Mouse (Mus musculus): ENCODE results near the gene Gm11639. TPM values are rescaled to one million over a fixed set of nuclear protein-coding genes. Genes with fewer than 3 reads are reported as not detected.
A peak's percentile ranks its signal among the peaks of the same experiment; 100 is the strongest.

The Gm11639 gene
- total RNA-seq, 2 experiments from 2014 or later, result not detected

- ATAC-seq (replicated peaks; ENCODE audit: low FRiP score, poor library complexity, severe bottlenecking), result 0 out of 2 replicates have a peak, but pooled peaks have one; percentile 34
These were observed 465.2 kb downstream of the Gm11639 start for GRCm38 (mm10) chr11:105150691-105151090.

DNA sequence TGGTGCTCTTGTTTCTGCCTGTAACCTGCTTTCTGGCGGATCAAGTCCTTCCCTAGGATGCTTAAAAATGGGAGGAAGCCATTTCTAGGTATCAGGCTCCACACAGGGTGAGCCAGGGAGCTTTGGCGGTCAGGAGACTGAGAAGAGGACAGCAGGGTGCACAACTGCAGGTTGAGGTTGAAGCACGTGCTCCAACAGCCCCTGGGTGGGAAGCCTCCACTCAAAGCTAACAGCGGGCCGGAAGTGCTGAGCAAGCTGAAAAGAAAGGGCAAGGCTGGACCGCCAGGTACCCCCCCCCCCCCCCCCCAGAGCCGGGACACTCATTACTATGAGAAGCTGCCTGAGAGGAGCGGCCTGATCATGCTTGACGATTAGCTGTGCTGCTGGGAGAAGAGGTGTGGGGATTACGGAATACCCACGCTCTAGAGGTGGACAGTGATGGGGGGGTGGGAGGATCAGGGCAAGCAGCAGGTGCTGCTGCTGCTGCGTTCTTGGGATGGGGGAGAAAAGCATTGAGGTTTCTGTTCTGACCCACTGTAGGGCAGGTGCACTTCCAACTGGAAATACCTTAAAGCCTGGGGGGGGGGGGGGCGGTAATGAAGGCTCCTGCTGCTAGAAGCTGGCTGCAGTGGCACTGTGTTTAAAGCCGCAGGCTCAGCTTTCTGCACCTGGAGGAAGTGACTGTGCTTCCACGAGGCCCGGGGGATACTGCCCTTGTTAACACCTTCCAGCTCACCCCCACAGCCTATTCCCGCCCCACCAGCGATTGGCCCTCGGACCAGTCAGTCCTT is 465.9 kb downstream of the Gm11639 start:
- ATAC-seq (replicated peaks; ENCODE audit: low FRiP score, poor library complexity, severe bottlenecking), result no peak

DNA sequence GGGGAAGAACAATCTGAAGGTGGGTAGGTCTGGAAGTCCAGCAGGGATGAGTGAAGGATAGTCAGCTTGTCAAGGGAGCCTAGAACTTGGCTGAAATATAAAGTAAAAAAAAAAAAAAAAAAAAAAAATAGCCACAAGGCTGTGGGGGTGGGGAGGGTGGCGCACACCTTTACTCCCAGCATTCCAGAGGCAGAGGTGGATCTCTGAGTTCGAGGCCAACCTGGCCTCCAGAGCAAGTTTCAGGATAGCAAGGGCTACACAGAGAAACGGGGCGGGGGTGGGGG is 466.5 kb downstream of the Gm11639 start:
- no peak for ATAC-seq (replicated peaks; ENCODE audit: low FRiP score, poor library complexity, severe bottlenecking)

- ATAC-seq (replicated peaks; ENCODE audit: low FRiP score, poor library complexity, severe bottlenecking), result peak; percentile 76
These were observed 466.9 kb downstream of the Gm11639 start for GRCm38 (mm10) chr11:105152357-105152899.

DNA sequence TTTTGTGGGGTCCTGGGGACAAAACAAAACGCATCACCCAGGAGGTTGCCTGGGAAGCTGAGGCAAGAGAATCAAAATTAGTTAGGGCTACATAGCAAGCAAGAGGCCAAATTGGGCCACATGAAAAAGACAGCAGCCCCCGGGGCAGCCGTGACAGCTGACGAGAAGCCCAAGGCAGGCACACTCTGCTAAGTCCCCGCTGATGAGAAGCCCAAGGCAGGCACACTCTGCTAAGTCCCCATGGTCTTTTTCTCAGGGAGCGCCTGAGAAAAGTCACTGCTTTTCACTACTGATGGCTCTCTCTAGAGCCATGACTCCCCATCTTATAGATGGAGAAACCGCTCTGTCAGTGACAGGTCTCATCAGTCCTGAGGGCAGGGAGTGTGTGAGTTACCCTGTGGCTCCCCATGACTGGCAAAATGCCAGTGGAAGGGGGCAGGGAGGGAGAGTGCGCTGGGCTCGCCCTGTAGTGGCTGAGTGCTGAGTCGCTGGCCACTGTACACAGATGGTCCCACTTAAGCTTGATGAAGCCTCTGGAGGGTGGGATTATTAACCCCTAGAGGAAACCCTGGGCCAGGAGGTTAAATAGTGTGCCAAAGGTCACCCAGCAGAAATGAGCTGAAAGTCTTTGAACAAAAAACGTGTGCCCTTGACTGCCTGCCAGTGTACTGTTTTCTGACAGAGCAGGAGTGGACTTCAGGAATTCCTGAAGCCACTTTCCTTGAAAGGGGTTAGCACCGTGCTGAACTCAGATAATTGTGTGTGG is 467.7 kb downstream of the Gm11639 start:
- ATAC-seq (replicated peaks; ENCODE audit: low FRiP score, poor library complexity, severe bottlenecking), result peak; percentile 63

GRCm38 (mm10) chr11:105155915-105156314 is 470.4 kb downstream of the Gm11639 start:
- ATAC-seq (replicated peaks; ENCODE audit: low FRiP score, poor library complexity, severe bottlenecking), result no peak

GRCm38 (mm10) chr11:105156748-105157267 is 471.3 kb downstream of the Gm11639 start:
- ATAC-seq (replicated peaks; ENCODE audit: low FRiP score, poor library complexity, severe bottlenecking), result no peak

DNA sequence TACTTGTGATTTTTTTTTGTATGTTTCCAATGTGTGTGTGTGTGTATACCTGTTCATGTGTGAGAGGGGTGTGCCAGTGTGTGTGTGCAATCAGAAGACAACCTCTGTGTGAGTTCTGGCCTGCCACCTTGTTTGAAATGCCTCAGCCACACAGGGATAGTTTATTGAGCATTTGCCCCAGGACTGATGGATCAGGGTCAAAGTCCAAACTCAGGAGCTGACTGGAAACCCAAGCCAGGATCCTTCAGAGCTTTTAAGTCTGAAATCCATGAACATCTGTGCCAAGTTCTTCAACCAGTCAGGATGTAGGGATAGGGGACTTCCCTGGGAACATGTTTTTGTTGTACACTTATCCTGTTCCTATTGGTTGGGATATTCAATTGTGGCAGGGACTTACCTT is 472.5 kb downstream of the Gm11639 start:
- ATAC-seq (replicated peaks; ENCODE audit: low FRiP score, poor library complexity, severe bottlenecking), result no peak

DNA sequence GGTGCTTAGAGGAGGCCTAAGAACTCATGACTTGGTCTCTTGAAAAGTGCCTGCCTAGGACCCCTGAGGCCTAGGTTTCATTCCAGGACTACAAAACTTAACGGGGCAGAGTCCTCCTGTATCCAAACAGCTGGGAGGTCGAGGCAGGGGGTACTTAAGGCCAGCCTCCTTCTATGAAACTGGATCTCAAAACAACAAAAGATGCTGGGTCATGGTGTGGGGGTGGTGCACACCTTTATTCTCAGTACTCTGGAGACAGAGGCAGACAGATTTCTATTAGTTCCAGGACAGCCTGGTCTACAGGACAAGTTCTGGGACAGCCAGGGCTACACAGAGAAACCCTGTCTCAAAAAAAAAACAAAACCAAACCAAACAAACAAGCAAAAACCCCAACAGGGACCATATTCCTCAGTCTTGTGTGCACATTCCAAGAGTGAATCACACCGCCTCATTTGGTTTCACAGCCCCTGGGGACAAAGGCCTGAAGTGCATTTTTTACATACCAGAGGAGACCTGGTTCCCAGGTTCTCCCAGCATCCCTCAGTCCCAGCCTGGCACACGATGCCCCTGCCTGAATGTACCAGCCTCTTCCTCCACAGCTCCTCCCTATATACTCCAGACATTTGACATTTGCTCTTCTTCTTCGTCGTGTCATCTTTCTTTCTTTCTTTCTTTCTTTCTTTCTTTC is 474.3 kb downstream of the Gm11639 start:
- ATAC-seq (replicated peaks; ENCODE audit: low FRiP score, poor library complexity, severe bottlenecking), result no peak

DNA sequence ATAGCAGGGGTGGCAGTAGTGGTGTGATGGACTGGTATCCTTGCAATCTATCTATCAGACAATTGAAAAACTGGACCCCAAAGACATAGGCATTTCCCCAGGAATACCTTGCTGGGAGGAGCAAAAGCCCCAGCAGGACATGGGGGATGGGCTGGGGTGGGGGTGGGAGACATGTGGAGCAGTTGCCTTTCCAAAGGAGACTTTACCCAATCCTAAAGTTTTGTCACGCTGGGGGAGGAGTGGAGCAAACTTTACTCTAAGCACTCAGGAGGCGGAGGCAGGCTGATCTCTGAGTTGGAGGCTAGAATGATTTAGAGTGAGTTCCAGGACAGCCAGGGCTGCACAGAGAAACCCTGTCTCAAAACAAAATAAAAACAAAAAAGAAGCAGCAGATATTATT is 475.9 kb downstream of the Gm11639 start:
- ATAC-seq (replicated peaks; ENCODE audit: low FRiP score, poor library complexity, severe bottlenecking), result no peak

- 0 out of 2 replicates have a peak, but pooled peaks have one; percentile 19 for ATAC-seq (replicated peaks; ENCODE audit: low FRiP score, poor library complexity, severe bottlenecking)
These were observed 479.3 kb downstream of the Gm11639 start for GRCm38 (mm10) chr11:105164516-105165510.

DNA sequence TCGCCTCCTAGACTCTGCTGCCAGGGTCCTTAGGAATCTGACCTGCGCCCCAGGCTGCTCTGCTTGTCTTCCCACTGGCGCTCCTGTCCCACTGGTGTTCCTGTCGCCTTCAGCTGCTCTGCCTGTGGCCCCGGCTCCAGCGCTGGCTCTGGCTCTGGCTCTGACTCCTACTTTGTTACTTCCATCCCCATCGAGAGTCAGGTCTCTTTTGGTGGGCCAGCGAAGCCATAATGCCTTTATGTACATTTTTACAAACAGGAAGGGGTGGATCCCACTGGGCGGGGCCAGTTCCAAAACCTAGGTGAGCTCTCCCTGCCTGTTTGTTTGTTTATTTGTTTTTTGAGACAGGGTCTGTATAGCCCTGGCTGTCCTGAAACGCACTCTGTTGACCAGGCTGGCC is 481.3 kb downstream of the Gm11639 start:
- no peak for ATAC-seq (replicated peaks; ENCODE audit: low FRiP score, poor library complexity, severe bottlenecking)

Other genes starting within 250 kb of the Gm11639 start
- gene Kansl1, start 216.8 kb upstream of the Gm11639 start, total RNA-seq (2015; ENCODE audit: low replicate concordance), result 29.8 and 31.7 TPM in 2 replicates
- gene Kansl1, start 216.8 kb upstream of the Gm11639 start, total RNA-seq (2017; ENCODE audit: low replicate concordance), result 19.8 and 23.9 TPM in 2 replicates
- gene Cdc27, start 135.1 kb upstream of the Gm11639 start, total RNA-seq (2015; ENCODE audit: low replicate concordance), result 76.0 and 78.4 TPM in 2 replicates
- gene Cdc27, start 135.1 kb upstream of the Gm11639 start, total RNA-seq (2017; ENCODE audit: low replicate concordance), result 78.0 and 116 TPM in 2 replicates
- gene Myl4, start 135.0 kb upstream of the Gm11639 start, total RNA-seq (2015; ENCODE audit: low replicate concordance), result 5.9 and 21.6 TPM in 2 replicates
- 0.68 and 7.3 TPM in 2 replicates for gene Myl4, start 135.0 kb upstream of the Gm11639 start, total RNA-seq (2017; ENCODE audit: low replicate concordance)
- 2.1 TPM in 1 of 2 replicates, not detected in the other for gene Itgb3, start 77.7 kb upstream of the Gm11639 start, total RNA-seq (2015; ENCODE audit: low replicate concordance)
- 2.4 and 3.6 TPM in 2 replicates for gene Itgb3, start 77.7 kb upstream of the Gm11639 start, total RNA-seq (2017; ENCODE audit: low replicate concordance)

Measured in erythroid progenitor cell, adult 5-6 weeks (primary cell).